Mouse (Mus musculus) neural tube, embryonic 15.5 days (tissue): ENCODE measurements around the gene Csf3r. TPM values are rescaled to one million over a fixed set of nuclear protein-coding genes. Genes with fewer than 3 reads are reported as not detected.

Experiments
- ATAC-seq: fragments of 200-750 bp; cut with Nextera tagmentation; 2 replicates; pipeline ENCODE4 v1.8.0; 2017; ENCODE audit warnings: mild to moderate bottlenecking, moderate TSS enrichment, moderate library complexity; ENCODE audit not compliant: low FRiP score
- H3K27ac ChIP-seq: fragments of 300-500 bp; sonication (generic); replicated peaks from 2 replicates; pipeline ENCODE4 v1.5.1; 2015; ENCODE audit warnings: mild to moderate bottlenecking, inconsistent platforms
- H3K27me3 ChIP-seq: fragments of 300-500 bp; sonication (generic); replicated peaks from 2 replicates; pipeline ENCODE4 v1.6.1; 2015; ENCODE audit warnings: inconsistent platforms
- H3K36me3 ChIP-seq: fragments of 300-500 bp; sonication (generic); 2 replicates; pipeline ENCODE4 v1.6.1; 2015; ENCODE audit warnings: inconsistent platforms
- H3K4me1 ChIP-seq: fragments of 300-500 bp; sonication (generic); 2 replicates; pipeline ENCODE4 v1.6.1; 2015; ENCODE audit warnings: inconsistent platforms
- H3K4me2 ChIP-seq: fragments of 300-500 bp; sonication (generic); 2 replicates; pipeline ENCODE4 v1.6.1; 2015; ENCODE audit warnings: inconsistent platforms, mild to moderate bottlenecking, moderate library complexity
- H3K4me3 ChIP-seq: fragments of 300-500 bp; sonication (generic); replicated peaks from 2 replicates; pipeline ENCODE4 v1.5.1; 2015; ENCODE audit warnings: mild to moderate bottlenecking, inconsistent platforms
- H3K9ac ChIP-seq: fragments of 300-500 bp; sonication (generic); replicated peaks from 2 replicates; pipeline ENCODE4 v1.6.1; 2015; ENCODE audit warnings: mild to moderate bottlenecking, inconsistent platforms
- H3K9me3 ChIP-seq: fragments of 300-500 bp; sonication (generic); replicated peaks from 2 replicates; pipeline ENCODE4 v1.6.1; 2016; ENCODE audit warnings: inconsistent platforms
- WGBS: fragments of 180-500 bp; shearing (Covaris S2); methylation state at CpG from one replicate; pipeline ENCODE4 v1.1.7; 2015; ENCODE audit warnings: mixed read lengths; 5-methylcytosine and 5-hydroxymethylcytosine counted together
- polyA plus RNA-seq: library from polyadenylated mRNA; unstranded; fragments of >200 nt; fragmentation: Nextera tagmentation; extraction: Ambion mirVana; gene quantifications from 2 replicates; pipeline ENCODE4 v1.2.1, GENCODE M21; 2015

The Csf3r gene
- polyA plus RNA-seq, 1 experiment from 2014 or later = 0.42 TPM

- no peak for ATAC-seq
- 79% methylated on average over 8 of the region's 8 CpGs for WGBS
Measured at GRCm38 (mm10) chr4:126084382-126084781, 60.0 kb downstream of the Csf3r start.

DNA sequence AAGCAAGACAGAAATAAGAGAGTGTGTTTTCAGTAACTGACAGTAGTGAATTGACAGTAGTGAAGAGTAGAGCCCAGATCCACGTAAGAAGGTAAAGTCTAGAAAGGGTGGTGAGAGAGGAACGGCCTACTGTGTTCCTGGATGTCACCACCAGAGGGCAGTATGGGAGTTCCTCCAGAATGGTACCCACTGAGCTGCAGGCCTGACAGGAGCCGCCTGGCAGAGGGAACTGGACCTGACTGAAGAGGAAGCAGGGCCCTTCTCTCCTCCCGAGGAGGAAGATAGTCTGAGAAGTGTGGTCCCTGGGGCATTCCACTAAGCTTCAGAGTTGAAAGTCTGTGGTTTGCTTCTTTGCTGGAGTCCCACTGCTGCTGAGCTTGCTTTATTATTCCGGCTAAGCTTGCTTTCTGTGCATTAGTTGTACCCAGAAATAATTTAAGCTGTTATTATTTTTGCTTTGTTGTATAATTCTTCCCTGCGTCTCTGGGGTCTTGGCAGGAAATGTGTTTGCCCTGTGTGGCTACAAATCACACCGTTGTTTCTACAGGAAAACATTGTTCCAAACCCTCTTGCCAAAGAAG, 61.7 kb downstream of the Csf3r start:
- Histone ChIP-seq H3K4me2 (no peak overlapping the region), H3K4me3 (no peak overlapping the region), H3K4me1 (no peaks in the 10 kb centered on the region), H3K27me3 (no peaks in the 10 kb centered on the region), H3K27ac (0 out of 2 replicates have a peak overlapping the region, but pooled peaks have one; percentile 19), H3K36me3 (peaks cover 43% of the 10 kb centered on the region), H3K9ac (no peak overlapping the region), H3K9me3 (no peaks in the 10 kb centered on the region)
- 31% methylated on average over 7 of the region's 7 CpGs for WGBS
- ATAC-seq = peak; percentile 79

More at GRCm38 (mm10) chr4:126084382-126084781, 60.0 kb downstream of the Csf3r start:
- Histone ChIP-seq H3K27ac (no peak overlapping the region), H3K36me3 (peaks cover 48% of the 10 kb centered on the region), H3K4me2 (no peak overlapping the region), H3K4me1 (no peaks in the 10 kb centered on the region), H3K27me3 (no peaks in the 10 kb centered on the region), H3K9ac (no peak overlapping the region), H3K9me3 (no peaks in the 10 kb centered on the region), H3K4me3 (no peak overlapping the region)

DNA sequence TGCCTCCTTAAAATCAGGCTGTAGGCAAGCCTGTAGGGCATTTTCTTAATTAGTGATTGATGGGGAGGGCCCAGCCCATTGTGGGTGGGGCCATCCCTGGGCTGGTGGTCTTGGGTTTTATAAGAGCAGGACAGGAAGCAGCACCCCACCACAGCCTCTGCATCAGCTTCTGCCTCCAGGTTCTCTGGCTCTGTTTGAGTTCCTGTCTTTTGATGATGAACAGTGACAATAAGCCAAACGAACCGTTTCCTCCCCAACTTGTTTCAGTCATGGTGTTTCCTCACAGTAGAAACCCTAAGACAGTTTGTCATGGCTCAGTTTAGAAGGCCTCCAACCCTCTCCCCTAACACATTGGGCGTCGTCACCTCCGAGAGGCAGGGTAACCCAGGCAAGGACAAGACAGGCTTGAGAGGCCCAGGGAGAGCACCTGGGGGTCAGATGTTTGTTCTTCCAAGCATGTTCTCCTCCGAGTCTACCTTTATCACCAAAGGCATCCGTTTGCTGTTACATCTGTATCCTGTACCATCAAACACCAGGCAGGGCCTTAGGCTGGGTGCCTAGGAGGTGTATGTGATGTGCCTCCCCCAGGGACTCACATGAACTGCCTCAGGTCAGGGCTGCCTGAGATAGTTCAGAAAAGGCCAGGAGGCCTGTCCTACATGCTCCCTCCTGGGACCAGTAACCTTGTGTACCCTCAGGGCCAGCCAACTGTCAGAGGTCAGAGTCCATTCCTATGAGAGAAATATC, 65.9 kb downstream of the Csf3r start:
- H3K27ac ChIP-seq = no peak overlapping the region
- no peaks in the 10 kb centered on the region for H3K9me3 ChIP-seq
- 83% methylated on average over 7 of the region's 7 CpGs for WGBS
- H3K9ac ChIP-seq = no peak overlapping the region
- H3K4me1 ChIP-seq = no peaks in the 10 kb centered on the region
- H3K4me3 ChIP-seq = no peak overlapping the region
- no peak overlapping the region for H3K4me2 ChIP-seq
- no peaks in the 10 kb centered on the region for H3K27me3 ChIP-seq
- H3K36me3 ChIP-seq = peaks cover 12% of the 10 kb centered on the region
- no peak for ATAC-seq

DNA sequence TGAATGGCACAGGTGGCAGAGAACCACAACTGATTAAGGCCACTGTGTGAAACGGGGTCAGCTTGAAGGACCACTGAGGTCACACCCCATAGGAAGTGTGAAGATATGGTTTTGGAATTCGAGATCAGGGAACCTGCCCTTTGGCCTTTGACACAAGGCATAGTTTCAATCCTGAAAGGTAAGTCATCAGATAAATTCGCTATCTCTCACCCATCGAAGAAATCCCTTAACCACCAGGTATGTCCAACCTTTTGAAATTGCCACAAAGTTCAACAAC, 66.4 kb downstream of the Csf3r start:
- H3K4me3 ChIP-seq = no peak overlapping the region
- H3K4me1 ChIP-seq = no peaks in the 10 kb centered on the region
- no peaks in the 10 kb centered on the region for H3K9me3 ChIP-seq
- no peak overlapping the region for H3K9ac ChIP-seq
- H3K27me3 ChIP-seq = no peaks in the 10 kb centered on the region
- peaks cover 12% of the 10 kb centered on the region for H3K36me3 ChIP-seq
- no peak for ATAC-seq
- H3K4me2 ChIP-seq = no peak overlapping the region
- H3K27ac ChIP-seq = no peak overlapping the region
- 87% methylated on average over 4 of the region's 4 CpGs for WGBS

DNA sequence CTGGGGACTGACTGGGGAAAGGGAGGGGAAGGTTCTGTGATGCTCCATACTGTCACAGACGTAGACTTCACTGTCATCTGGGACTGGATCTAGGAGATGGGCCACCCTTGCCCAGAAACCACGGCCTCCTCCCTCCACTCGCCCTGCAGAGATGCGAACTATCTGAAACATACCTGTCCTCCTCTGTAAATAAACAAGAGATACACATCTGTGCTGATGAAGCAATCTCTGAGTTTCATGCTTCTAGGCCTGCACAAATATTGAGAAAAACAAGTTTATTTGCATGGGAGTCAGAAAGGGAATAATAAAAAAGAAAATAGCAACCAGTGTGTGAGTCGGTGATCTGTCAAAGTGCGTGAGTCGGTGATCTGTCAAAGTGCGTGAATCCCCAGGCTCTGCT, 67.5 kb downstream of the Csf3r start:
- H3K27me3 ChIP-seq = no peaks in the 10 kb centered on the region
- H3K36me3 ChIP-seq = peaks cover 12% of the 10 kb centered on the region
- no peak overlapping the region for H3K4me2 ChIP-seq
- H3K9ac ChIP-seq = no peak overlapping the region
- H3K4me3 ChIP-seq = no peak overlapping the region
- no peak overlapping the region for H3K27ac ChIP-seq
- H3K4me1 ChIP-seq = peaks cover 3% of the 10 kb centered on the region
- 86% methylated on average over 8 of the region's 8 CpGs for WGBS
- no peaks in the 10 kb centered on the region for H3K9me3 ChIP-seq
- no peak for ATAC-seq

Other genes starting within 250 kb of the Csf3r start
- gene Mrps15, start 22.4 kb downstream of the Csf3r start, polyA plus RNA-seq = 142 and 145 TPM in 2 replicates
- gene Oscp1, start 34.0 kb downstream of the Csf3r start, polyA plus RNA-seq = 37.4 and 38.3 TPM in 2 replicates
- gene Lsm10, start 72.1 kb downstream of the Csf3r start, polyA plus RNA-seq = 48.5 and 51.6 TPM in 2 replicates
- 28.1 and 29.9 TPM in 2 replicates for gene Stk40, start 79.4 kb downstream of the Csf3r start, polyA plus RNA-seq
- gene Eva1b, start 123.2 kb downstream of the Csf3r start, polyA plus RNA-seq = 13.3 and 19.1 TPM in 2 replicates
- gene Sh3d21, start 138.9 kb downstream of the Csf3r start, polyA plus RNA-seq = 1.4 and 2.6 TPM in 2 replicates
- 127 and 133 TPM in 2 replicates for gene Thrap3, start 178.2 kb downstream of the Csf3r start, polyA plus RNA-seq
- gene Map7d1, start 231.8 kb downstream of the Csf3r start, polyA plus RNA-seq = 65.4 and 79.7 TPM in 2 replicates
- 175 and 188 TPM in 2 replicates for gene Trappc3, start 237.8 kb downstream of the Csf3r start, polyA plus RNA-seq